Mouse (Mus musculus) urinary bladder, adult 18-20 months (tissue): ENCODE measurements around the gene Ift80.
"Not testable (repeated sequence)": the region's sequence is repeated elsewhere in the genome, so short reads cannot be mapped to it uniquely, and the experiment has no call there.

Experiments used
- DNase-seq, 2 experiments: peaks; one replicate each; pipeline ENCODE4 v3.0.0; 2022; ENCODE audit warnings: low spot score in 2 of 2, mixed read lengths in 2 of 2

Ift80 gene

DNA sequence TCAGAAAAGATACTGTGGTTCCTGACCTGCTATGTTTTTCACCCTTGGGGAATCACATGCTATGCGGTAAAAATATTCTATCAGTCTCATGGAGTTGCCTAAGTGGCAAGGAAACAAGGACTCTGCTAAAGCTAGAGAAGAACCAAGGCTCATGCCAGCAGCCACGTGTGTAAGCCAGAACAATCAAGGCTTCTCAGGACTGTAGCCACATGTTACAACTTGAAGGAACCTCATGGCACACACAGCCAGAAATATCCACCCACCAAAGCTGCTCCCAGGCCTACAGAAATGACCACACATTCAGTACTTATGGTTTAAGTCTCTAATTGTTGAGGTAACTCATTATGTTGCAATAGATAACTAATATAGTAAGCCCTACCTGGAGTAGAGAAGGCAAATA, 17.8 kb downstream of the Ift80 start:
- DNase-seq = no peak

DNA sequence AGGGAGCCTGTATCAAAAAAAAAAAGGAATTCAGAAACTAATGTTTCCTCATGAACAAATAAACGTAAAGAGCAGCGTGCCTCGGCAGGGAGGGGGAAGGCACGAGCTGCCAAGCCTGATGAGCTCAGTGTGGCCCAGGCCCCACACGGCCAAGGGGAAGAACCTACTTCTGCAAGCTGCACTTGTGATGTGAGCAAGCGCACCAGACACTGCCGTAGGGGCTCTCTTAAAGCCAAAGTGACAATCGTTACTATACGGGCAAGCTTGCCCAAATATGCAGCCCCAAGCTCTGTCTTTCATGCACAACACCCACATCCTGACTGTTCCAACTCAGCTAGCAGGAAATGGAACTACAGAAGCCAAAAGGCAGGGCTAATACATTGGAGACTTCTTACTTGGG, 23.5 kb downstream of the Ift80 start:
- no peak for DNase-seq

DNA sequence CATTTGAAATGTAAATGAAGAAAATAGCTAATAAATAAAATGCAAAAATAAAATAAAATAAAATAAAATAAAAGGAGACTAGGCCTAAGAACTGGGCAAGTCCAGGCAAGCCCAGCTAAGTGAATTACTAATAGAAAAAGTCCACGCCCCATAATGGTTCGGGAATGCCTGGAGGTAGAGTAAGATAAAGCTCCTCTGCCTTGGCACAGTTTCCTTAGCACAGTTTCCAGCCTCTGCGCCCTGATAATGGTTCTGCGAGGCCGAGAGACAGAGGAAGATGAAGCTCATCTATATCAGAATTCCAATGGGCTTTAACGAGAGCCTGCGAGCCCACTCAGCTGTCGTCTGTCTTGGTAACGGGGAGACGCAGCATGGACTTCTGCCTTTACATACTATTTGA, 25.2 kb downstream of the Ift80 start:
- DNase-seq = no peak

DNA sequence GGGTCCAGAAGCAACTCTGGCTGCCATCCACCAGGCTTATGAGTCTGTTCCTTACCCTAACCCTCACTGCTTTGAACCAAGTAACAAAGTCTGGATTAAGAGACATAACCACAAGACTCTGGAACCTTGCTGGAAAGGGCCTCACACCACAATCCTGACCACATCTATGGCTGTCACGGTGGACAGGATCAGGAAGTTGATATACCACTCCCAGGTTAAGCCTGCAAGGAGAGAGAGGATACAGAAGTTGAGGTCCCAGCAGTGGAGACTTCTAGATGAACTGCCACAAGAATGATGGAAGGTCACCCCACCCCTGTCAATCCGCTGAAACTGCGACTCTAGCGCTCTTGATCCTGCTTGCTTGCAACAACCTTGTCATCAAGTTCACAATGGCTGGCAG, 26.7 kb downstream of the Ift80 start:
- DNase-seq = no peak

DNA sequence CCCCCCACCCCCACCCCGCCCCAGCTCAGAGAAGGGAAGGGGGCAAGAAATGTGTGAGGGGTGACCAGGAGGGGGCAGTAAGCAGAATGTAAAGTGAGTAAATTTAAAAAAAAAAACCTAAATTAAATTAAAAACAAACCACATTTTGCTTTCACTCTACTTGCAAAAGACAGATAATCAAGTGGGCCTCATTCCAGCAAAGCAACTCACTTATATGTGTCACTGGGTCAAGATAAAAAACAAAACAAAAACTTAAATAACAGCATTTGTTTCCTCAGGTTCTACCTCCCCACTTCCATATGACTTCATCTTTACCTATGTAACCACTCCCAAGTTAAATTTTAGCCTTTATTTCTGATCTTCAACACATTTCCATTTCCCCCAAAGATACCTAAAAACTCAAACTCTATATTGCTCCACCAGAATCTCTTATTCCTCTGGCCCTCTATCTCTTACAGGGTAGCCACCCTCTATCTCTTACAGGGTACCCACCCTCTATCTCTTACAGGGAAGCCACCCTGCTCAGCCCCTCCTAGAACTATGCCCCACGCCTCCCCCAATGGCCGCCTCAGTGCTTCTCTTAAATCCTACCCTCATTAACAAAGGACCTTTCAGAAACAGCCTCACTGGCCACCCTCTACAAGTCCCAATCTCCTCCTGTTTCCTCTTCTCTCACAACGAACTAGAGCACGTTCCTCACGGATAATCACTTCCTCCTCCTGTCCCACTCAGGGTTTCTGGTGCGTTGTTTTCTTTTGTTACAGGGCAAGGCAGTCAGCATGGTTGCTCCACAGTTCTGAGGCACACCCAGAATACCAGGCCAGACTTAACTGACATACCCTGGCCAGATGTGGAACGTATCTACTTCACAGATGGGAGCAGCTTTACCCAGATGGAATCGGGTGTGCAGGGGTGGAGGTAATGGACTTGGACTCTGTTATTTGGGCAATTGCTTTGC, 28.6 kb downstream of the Ift80 start:
- no peak for DNase-seq

DNA sequence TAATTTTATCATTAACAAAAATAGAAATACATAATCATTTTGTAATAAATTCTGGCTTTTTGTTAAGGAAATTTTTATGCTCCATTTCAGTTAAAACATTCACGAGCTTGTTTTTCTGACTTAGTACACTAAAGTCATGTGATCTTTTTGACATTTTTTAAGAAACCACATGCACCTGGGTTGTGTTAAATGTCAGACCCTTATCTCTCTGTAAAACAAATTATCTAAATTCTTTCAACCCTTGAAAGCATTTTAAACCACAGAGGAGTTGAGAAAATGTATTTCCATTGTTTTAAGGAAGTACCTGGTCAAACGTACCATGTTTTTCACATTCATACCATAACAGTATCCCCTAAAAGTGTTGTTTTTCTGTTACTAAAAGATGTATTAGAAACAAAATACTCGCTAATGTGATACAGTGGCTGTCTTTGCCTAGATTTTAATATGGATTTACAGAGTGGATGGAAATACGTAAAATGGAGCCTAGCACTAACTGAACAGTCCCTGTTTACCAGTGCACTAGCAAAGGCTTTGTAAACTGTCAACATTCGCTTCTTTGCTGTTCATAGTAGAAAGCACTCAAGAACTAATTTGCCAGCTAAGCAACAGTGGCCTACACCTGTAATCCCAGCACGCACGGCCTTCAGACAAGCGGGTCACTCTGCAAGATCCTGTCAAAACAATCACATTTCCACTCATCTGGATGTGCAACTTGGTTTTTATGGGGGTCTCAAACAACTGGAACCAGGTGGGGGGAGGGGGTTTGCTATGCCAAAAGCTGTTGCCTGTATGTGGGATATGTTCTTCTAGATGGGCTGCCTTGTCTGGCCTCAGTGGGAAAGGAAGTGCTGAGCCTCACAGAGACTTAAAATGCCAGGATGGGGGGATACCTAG, 29.5 kb downstream of the Ift80 start:
- DNase-seq = no peak

DNA sequence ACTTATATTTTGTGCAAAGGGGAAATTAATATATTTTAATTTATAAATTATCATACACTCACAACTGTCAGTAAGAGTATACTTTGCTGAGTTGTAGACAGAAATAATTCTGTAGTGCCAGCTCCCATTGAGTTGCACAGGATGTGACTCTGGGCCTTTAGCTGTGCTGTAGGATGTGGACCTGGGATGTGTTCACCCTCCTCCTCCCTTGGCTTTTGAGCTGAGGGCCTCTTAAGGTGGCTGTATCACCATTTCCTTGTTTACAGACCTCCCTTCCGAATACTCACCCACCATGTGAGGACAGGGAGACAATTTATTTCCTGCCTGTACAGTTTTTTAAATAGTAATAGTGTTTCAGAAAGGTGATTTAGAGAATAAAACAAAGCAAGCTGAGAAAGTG, 30.8 kb downstream of the Ift80 start:
- no peak for DNase-seq

DNA sequence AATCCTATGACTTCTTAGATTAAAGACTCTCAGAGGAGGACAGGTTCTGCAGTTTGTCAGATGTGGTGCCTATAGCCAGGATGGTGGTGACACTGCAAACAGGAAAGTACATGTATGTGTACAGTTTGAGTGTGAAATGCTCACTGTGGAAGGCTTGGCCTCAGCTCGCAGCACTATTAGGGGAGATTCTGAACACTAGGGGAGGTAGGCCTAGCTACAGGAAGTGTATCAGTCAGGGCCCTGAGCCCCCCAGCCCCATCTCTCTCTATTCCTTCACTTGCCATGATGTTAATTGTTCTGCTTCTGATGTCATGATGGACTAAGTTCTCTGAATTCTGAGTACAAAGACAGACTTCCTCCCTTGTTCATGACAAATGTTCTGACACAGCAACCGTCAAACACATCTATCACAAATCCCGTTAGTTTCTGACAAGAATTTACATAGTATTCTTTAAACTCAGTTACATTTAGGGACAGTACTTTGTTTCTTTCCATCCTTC, 35.2 kb downstream of the Ift80 start:
- DNase-seq = no peak

DNA sequence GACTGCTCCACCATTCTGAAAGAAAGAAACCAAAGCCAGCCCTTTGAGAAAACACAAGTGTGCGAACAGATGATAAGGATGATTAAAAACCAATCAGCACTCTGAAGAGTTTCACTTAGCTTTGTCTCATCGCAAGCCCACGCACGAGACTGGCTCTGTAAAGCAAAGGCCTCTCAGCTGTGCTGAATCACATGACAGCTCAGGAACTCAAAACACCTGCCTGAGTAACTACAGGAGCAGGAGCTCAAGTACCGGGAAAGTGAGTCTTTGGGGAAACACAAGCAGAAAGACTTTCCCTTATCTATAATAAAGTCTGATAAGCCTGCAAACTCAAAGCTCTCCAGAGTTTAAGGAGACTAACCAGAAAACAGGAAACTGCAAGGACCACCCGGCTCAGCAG, 37.0 kb downstream of the Ift80 start:
- no peak for DNase-seq

DNA sequence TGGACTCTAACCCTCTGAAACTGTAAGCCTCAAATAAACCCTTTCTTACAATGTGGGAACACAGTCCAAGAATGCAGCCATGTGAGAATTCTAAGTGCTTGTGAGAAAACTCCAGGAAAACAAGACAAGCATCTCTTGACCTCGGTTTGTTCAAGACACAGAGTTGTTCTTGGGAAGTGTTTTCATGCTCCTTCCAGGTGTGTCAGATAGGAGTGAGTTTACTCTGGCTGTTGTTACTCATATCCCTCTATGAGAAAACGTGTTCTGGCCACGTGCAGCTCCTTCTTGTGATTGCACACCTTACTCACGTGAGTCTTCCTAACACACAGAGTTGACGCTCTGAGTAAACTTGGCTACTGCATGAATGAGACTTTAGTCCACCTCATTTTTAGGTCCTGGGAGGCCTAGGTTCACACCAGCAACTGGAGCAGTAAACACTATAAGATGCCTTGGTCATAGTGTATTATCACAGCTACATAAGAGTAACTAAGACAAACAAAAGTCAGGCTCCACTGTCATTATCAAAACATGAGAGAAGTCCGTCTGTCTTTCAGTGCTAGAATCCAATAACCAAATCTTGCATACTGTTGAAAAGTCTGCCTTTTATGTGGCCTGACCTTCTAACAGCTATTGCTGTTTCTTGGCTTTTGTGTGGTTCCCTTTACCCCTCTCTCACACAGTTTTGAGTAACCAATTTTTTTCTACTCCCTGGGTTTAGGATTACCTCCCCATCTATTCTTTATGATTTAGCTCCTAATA, 37.7 kb downstream of the Ift80 start:
- no peak for DNase-seq

DNA sequence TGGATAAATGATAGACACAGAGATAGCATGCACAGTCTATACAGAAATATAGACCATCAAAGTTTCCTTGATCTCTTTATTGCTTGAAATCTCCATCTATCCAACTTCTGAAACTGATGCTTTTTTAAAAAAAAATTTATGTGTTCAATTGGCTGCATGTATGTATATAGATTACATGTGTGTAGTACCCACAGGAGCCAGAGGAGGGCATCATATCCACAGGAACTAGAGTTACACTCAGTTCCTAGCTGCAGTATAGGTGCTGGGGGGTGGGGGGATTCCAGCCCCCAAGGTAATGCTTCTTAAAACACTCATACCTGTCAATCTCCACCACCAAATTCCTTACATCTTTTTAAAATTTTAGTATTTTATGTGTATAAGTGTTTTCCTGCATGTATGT, 39.7 kb downstream of the Ift80 start:
- no peak for DNase-seq

DNA sequence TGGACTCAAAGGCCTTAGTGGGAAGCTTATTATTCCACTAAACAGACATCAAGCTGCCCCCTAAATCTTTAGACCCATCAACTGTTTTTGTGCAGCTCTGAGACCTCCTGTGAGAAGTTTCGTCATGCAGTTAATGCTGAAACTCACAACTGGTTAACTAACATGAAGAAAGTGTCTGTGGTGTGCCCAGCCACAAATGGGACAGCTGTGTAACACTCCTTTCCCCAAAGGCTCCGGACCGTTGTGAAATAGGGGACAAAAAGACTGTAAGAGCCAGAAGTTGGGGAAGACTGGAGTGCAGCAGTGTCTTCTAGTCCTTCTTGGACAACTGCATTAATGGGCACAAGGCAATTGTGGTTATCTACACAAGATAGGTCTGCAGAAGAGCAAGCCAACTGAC, 47.0 kb downstream of the Ift80 start:
- DNase-seq = no peak

DNA sequence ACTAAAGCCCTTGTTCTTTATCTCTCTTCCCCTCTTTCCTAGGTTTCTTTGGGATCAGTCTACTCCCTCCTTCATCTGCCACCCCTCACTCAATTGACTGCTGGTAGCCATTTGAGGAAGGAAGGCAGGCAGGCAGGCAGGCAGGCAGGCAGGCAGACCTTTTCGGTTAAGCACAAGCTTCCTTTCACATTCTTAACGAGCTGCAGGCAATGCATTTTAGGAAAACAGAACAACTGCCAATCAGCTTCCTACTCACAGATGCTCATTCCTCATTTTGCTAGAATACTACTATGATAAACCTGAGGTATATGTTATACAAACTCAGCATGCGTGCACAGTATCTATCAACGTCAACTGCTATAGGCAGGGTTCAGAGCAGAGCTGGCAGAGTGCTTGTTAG, 47.9 kb downstream of the Ift80 start:
- DNase-seq = no peak

DNA sequence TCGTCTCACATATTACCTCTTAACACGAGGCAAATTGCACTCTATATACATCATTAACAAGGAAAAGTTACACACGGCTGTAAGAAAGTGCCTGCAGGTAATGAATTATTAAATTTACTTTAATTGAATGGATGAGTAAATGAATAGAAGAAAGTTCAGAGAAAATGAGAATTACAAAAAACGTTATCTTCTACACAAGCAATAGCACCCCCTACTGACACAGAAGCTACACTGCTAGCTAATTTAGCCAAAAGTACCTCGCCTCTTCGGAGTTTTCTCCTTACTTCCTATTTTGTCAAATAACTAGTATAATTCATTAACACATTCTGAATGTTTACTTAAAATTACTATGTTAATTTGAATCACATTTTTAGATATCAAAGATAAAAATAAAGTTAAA, 49.9 kb downstream of the Ift80 start:
- no peak for DNase-seq

DNA sequence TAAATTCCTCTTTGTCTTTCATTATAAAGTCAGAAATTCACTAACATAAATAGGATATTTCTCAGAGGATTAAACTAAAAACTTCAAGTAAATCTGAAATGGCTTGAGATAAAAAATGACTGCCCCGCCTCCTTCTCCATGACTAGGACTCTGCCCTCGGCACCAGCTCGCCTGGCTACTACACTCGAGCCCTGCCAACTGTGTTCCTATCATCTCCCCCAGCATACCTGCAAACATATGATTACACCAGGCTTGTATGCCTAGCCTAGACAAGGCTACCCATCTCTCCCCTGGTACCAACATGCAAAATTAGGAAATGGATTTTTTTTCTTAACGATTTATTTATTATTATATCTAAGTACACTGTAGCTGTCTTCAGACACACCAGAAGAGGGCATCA, 51.7 kb downstream of the Ift80 start:
- no peak for DNase-seq

DNA sequence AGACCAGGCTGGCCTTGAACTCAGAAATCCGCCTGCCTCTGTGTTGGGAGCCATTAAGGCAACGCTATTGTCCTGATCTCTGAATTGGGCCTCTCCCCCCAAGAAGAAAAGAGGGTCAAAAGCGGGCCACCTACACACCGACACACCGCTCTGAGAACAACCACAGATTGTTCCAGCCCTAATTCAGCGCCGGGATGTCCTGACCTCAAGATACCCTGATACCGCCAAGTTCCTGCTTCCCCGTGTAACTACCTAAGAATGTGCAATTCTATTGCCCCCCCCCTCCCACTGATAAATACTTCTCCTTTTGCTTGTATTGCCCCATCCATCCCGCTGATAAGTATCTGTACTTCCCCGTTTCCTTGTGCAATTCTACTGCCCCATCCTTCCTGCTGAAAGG, 52.4 kb downstream of the Ift80 start:
- not testable (repeated sequence) for DNase-seq

DNA sequence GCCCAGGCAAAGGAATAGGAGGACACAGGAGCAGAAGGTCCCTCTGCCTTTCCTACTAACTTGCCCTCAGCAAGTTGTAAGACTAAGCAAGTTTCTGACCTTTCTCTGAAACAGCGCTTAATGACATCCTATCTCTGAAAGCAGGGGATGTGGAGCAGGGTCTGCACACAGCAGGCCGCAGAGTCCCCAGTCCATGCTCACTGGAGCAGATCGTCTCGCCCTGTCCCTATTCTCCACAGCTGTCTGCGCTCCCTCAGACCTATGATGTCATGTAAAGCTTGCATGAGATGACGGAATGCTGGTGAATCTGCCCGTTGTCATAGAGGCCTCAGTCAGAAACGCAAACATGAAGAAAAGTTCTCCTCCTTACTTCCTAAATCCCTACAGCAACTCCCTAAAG, 55.0 kb downstream of the Ift80 start:
- no peak for DNase-seq

DNA sequence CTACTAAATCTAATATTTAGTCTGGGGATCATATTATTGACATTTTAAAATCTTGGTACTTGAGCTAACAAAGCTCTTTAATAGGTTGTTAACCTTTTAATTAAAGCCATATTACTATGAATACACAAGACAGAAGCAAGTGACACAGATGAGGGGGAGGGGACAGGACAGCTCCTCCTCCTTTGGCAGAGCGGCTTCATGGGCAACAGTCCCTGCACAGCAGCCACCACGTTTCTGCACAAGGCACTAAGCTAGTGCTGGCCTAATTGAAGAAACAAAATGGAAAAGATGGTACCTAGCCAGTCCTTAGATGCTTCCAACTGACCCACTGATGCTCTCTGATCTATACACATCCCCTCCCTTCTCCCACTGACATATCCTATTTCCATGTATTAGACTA, 55.5 kb downstream of the Ift80 start:
- no peak for DNase-seq

DNA sequence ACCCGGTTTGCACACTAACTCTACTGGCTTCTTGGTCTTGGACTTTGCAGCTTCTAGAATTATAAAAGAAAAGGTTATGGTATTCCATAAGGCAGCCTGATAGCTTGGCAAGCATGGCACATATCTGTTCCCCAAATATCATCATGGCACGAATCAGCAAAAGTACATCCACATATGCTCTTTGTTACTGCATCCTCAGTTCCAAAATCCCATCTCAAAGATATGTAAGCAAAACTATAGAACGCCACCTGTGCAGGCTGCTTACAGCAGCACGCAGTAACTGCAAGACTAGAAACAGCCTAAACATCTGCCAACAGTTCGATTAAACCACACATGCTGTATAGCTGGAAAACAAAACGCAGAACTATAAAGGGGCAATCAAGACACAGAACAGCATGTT, 62.5 kb downstream of the Ift80 start:
- no peak for DNase-seq

DNA sequence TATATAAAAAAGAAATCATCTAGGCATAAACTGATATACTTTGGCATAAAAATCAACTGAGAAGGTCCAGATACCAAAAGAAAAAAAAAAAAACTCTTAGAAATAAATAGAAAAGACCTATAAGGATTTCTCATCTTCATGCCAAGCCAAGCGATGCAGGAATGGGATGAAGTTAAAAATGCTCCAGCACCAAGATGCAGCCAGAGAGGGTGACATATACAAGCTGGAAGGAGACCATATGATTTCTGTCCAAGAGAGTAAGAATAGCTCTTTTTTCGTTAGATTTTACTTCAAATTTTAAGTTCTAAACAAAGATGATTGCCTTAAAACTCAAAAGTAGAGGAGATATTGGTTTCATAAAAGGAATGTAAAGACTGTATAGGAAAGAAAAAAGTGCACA, 64.1 kb downstream of the Ift80 start:
- DNase-seq = no peak

DNA sequence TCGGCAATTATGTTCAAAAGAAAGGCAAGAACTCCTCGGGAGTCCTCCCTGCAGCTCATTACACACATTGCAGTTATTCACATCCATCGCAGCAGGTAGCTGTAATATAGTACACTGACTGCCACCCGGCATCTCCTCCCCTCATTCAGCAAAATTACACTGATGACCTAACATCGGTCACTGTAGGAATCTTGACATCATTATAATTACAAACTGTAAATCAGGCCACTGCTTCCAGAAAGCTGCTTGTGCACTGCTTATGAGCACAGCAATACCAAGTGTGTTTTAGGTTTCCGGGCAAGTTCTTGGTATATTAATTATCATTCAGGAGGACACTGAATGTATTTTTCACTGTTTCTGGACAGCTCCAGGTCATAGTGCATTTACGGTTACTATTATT, 65.1 kb downstream of the Ift80 start:
- DNase-seq = no peak

DNA sequence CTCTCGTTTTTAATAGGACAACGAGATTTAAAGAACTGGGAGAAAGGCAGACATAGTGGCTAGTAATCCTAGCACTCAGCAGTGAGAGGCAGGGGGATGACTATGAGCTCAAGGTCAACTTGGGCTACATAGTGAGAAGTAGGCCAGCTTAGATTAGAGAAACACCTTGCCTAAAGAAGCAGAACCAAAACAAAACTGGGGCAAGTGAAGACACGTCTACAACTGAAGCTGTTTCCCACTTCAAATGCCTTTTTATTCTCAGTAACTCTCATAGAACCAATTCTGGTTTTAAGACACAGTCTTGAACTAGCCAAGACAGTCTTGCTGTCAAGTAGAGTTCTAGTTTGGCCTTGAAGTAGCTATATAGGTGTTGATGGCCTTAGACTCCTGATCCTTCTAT, 67.7 kb downstream of the Ift80 start:
- no peak for DNase-seq
